Mouse (Mus musculus) stomach, embryonic 14.5 days (tissue): Measurements from ENCODE around the gene Rad51b. TPM values are rescaled to one million over a fixed set of nuclear protein-coding genes. Genes with fewer than 3 reads are reported as not detected.

Source experiments
- ATAC-seq: fragments of 200-750 bp; cut with Nextera tagmentation; 2 replicates; pipeline ENCODE4 v1.8.0; 2017; ENCODE audit warnings: low read depth, moderate TSS enrichment; ENCODE audit not compliant: insufficient number of reproducible peaks, insufficient read depth, low FRiP score
- H3K27ac ChIP-seq: fragments of 300-500 bp; sonication (generic); 2 replicates; pipeline ENCODE4 v1.5.1; 2014; ENCODE audit warnings: mild to moderate bottlenecking, low read length, moderate library complexity, mixed read lengths
- H3K27me3 ChIP-seq: fragments of 300-500 bp; sonication (generic); 2 replicates; pipeline ENCODE4 v1.6.1; 2014; ENCODE audit warnings: low read length, control low read depth, mixed read lengths; ENCODE audit not compliant: control insufficient read depth, insufficient read depth
- H3K36me3 ChIP-seq: fragments of 300-500 bp; sonication (generic); 2 replicates; pipeline ENCODE4 v1.6.1; 2014; ENCODE audit warnings: mild to moderate bottlenecking, control low read depth, low read length, moderate library complexity, mixed read lengths; ENCODE audit not compliant: control insufficient read depth, insufficient read depth
- H3K4me1 ChIP-seq: fragments of 300-500 bp; sonication (generic); 2 replicates; pipeline ENCODE4 v1.6.1; 2014; ENCODE audit warnings: low read length, control low read depth, mixed read lengths; ENCODE audit not compliant: control insufficient read depth, insufficient read depth
- H3K4me2 ChIP-seq: fragments of 300-500 bp; sonication (generic); replicated peaks from 2 replicates; pipeline ENCODE4 v1.6.1; 2014; ENCODE audit warnings: low read depth, low read length, control low read depth
- H3K4me3 ChIP-seq: fragments of 300-500 bp; sonication (generic); 2 replicates; pipeline ENCODE4 v1.5.1; 2014; ENCODE audit warnings: low read depth, low read length, control low read depth
- H3K9ac ChIP-seq: fragments of 300-500 bp; sonication (generic); replicated peaks from 2 replicates; pipeline ENCODE4 v1.6.1; 2014; ENCODE audit warnings: low read depth, mild to moderate bottlenecking, control low read depth, low read length, moderate library complexity, mixed read lengths
- H3K9me3 ChIP-seq: fragments of 300-500 bp; sonication (generic); 2 replicates; pipeline ENCODE4 v1.6.1; 2016; ENCODE audit warnings: low read depth, low read length, control low read depth; ENCODE audit not compliant: control insufficient read depth
- WGBS: fragments of 180-500 bp; shearing (Covaris S2); extraction: QIAGEN DNeasy Blood & Tissue Kit; methylation state at CpG from one replicate; pipeline ENCODE4 v1.1.7; 2014; 5-methylcytosine and 5-hydroxymethylcytosine counted together
- polyA plus RNA-seq: library from polyadenylated mRNA; unstranded; fragments of >200 nt; fragmentation: Nextera tagmentation; extraction: Ambion mirVana; gene quantifications from 2 replicates; pipeline ENCODE4 v1.2.1, GENCODE M21; 2014

The Rad51b gene
- polyA plus RNA-seq, 1 experiment from 2014 or later: 8.4 TPM

DNA sequence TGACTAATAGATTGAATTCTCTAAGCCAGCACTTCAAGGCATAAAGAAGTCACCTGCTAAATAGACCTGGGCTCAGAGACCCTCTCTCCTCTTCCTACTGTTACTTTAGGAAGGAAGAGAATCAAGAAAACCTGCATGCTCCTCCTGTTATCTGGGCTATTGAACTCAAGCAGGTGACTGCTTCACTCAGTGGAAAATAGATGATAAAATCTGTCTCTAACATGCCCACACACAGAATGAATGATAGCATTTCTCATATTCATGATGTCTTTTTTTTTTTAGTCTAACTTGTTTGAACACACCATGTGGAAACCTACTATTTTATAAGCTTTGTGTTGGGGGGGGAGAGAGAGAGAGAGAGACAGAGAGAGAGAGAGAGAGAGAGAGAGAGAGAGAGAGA is 352.7 kb downstream of the Rad51b start:
- no peak for ATAC-seq
- Histone ChIP-seq H3K36me3 (no peaks in the 10 kb centered on the region), H3K4me2 (no peak overlapping the region), H3K4me3 (no peak overlapping the region), H3K27me3 (no peaks in the 10 kb centered on the region), H3K9ac (no peak overlapping the region), H3K9me3 (no peaks in the 10 kb centered on the region), H3K4me1 (0 out of 2 replicates have a peak, but pooled peaks cover 3% of the 10 kb centered on the region), H3K27ac (no peak overlapping the region)

DNA sequence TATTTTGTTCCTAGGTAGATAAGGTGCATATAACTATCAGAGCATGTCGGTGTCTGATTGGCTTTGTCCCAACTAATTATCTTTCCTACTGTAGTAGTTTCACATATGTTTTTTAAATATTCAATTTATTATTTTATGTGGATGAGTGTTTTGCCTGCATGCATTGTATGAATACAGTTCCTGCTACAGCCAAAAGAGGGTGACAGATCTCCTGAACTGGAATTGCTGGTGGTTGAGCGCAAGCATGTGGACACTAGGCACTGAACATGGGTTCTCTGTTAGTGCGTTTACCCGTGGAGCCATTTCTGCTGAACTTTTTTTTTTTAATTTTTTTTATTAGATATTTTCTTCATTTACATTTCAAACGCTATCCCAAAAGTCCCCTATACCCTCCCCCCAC is 358.1 kb downstream of the Rad51b start:
- H3K4me3 ChIP-seq: no peak overlapping the region
- WGBS: 94% methylated on average over 5 of the region's 5 CpGs

DNA sequence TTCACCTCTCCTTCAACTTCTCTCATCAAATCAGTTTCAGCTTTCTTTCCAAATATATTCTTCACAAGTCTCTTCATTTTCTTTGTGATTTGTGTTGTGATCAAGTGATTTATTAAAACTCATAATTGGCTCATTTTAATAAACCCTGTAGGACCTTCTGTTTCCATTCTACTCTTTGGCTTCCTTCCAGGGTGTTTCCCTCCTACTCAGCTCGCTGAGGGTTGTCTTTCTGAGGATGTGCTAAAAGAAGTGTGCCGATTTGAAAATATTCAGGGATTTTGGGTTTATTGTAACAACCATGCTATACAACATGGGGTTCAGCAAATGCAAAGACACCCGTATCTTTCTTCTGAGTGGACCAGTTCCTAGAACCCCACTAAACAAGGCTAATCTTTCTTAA is 361.8 kb downstream of the Rad51b start:
- Histone ChIP-seq H3K36me3 (no peaks in the 10 kb centered on the region), H3K9ac (no peak overlapping the region), H3K4me3 (no peak overlapping the region), H3K27me3 (no peaks in the 10 kb centered on the region), H3K4me1 (peaks cover 25% of the 10 kb centered on the region), H3K9me3 (no peaks in the 10 kb centered on the region), H3K27ac (no peak overlapping the region; the same call in 1 of the 2 replicates), H3K4me2 (no peak overlapping the region)
- WGBS: 64% methylated on average over 3 of the region's 3 CpGs
- ATAC-seq: no peak

More for the DNA sequence above, 358.1 kb downstream of the Rad51b start:
- H3K27ac ChIP-seq: no peak overlapping the region
- ATAC-seq: no peak
- H3K9me3 ChIP-seq: no peaks in the 10 kb centered on the region
- H3K9ac ChIP-seq: no peak overlapping the region
- peaks cover 8% of the 10 kb centered on the region; the same call in 1 of the 2 replicates for H3K4me1 ChIP-seq
- H3K4me2 ChIP-seq: no peak overlapping the region
- H3K36me3 ChIP-seq: no peaks in the 10 kb centered on the region
- H3K27me3 ChIP-seq: no peaks in the 10 kb centered on the region

DNA sequence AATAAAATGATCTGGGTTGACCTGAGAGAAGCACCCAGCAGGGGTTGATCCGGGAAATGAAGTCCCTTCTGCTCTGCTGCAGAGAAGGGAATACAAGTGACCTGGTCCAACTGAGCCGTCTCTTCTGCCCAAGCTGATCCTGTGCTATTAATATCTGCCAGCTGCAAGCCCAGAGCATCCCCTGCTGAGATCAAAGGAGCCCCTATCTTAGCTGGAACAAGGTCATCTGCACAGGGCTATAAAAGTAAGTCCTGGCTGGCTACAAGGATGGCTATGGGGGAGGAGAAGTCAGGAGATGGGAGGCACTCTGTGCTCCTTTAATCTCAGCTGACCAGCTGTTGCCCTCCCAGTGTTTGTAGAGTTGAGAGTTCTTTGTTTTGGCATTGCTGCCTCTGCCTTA is 364.2 kb downstream of the Rad51b start:
- Histone ChIP-seq H3K9ac (no peak overlapping the region), H3K4me2 (no peak overlapping the region), H3K4me3 (no peak overlapping the region), H3K9me3 (no peaks in the 10 kb centered on the region), H3K27me3 (no peaks in the 10 kb centered on the region), H3K4me1 (peaks cover 25% of the 10 kb centered on the region), H3K27ac (peak overlapping the region; percentile 16; the same call in 1 of the 2 replicates), H3K36me3 (no peaks in the 10 kb centered on the region)
- 19% methylated on average over 2 of the region's 2 CpGs for WGBS
- no peak for ATAC-seq

DNA sequence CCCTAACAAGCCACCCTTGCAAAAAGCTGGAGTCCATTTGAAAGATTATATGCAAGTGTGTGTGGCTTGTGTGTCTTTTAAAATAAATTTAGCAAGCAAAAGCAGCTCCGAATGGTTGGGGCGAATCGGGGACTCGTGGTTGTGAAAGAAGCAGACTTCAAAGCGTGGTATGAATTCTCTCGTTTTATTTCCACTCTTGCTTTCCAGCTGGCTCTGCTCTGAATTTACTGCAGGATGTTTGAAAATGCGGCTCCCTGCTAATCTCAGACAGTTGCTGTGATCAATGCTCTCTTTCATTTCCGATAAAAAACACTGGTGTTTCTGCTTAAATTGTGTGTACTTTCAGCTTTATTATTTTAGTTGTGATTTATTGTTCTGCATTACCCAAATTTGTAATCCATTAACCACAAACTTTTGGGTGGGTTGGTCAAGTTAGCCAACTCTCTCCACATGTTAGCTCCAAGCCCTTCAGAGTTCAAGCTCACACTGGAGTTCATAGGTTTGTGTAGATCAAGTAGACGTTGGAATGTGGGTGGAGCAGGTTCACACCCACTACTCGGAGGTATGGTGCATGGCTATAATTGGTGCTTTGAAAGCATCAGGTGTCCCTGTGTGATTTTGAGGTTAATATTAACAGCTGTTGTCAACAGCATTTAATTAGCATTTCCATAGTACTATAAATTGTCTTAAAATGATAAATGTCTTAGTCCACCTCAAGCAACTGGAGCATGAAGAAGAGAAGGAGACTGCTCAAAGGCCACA is 366.2 kb downstream of the Rad51b start:
- WGBS: 23% methylated on average over 10 of the region's 10 CpGs
- no peak overlapping the region for H3K4me3 ChIP-seq
- no peaks in the 10 kb centered on the region for H3K27me3 ChIP-seq
- peaks cover 20% of the 10 kb centered on the region; the same call in 1 of the 2 replicates for H3K4me1 ChIP-seq
- no peak overlapping the region for H3K9ac ChIP-seq
- ATAC-seq: peak; percentile 78
- H3K4me2 ChIP-seq: no peak overlapping the region
- H3K36me3 ChIP-seq: no peaks in the 10 kb centered on the region
- H3K27ac ChIP-seq: peak overlapping the region; percentile 52; the same call in 1 of the 2 replicates
- no peaks in the 10 kb centered on the region for H3K9me3 ChIP-seq

DNA sequence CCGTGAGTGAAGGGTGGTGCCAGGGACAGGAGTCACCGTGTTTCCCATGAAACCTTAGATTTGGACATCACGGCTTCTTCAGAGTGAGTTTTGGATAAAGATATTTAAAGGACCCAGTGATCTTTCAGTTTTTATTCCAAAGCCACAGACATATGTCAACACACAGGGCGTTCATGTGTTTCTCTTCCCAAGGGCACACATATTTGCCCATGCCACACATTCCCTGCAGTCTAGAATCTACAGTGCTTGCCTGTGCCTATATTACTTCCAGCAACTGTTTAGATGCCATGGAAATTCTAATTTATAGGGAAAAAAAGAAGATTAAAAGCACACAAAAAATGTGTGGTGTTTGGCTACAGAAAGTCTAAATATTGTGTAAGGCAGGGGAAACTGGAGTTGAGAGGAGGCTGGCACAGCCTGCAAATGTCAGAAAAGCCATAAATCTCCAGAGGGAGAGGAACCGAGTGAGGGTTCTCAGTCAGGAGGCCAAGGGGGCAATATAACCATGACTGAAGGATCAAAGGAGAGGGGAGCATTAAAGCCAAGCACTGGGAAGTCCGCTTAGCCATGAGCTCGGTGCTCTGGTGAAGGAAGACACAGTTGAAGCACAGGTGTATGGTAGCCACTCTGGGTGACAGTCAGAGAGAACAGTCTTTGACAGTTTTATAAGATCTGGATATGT is 367.0 kb downstream of the Rad51b start:
- WGBS: 49% methylated on average over 7 of the region's 7 CpGs
- ATAC-seq: no peak
- Histone ChIP-seq H3K27me3 (no peaks in the 10 kb centered on the region), H3K9me3 (no peaks in the 10 kb centered on the region), H3K9ac (no peak overlapping the region), H3K27ac (peak overlapping the region; percentile 52; the same call in 1 of the 2 replicates), H3K36me3 (no peaks in the 10 kb centered on the region), H3K4me3 (no peak overlapping the region), H3K4me2 (no peak overlapping the region), H3K4me1 (peaks cover 20% of the 10 kb centered on the region; the same call in 1 of the 2 replicates)

GRCm38 (mm10) chr12:79674846-79675439 is 377.9 kb downstream of the Rad51b start:
- Histone ChIP-seq H3K27me3 (no peaks in the 10 kb centered on the region), H3K4me3 (no peak overlapping the region), H3K36me3 (no peaks in the 10 kb centered on the region), H3K4me2 (no peak overlapping the region), H3K4me1 (peaks cover 29% of the 10 kb centered on the region), H3K9me3 (no peaks in the 10 kb centered on the region), H3K9ac (no peak overlapping the region), H3K27ac (peak overlapping the region; percentile 89)
- peak; percentile 85 for ATAC-seq
- 51% methylated on average over 11 of the region's 11 CpGs for WGBS

- Histone ChIP-seq H3K36me3 (no peaks in the 10 kb centered on the region), H3K4me3 (no peak overlapping the region), H3K27me3 (no peaks in the 10 kb centered on the region), H3K4me2 (no peak overlapping the region), H3K9ac (no peak overlapping the region), H3K4me1 (peaks cover 36% of the 10 kb centered on the region), H3K27ac (peak overlapping the region; percentile 89), H3K9me3 (no peaks in the 10 kb centered on the region)
- WGBS: 36% methylated on average over 13 of the region's 13 CpGs
- ATAC-seq: peak; percentile 59; the same call in 1 of the 2 replicates
Measured at GRCm38 (mm10) chr12:79675440-79676176, 378.5 kb downstream of the Rad51b start.
